10 mouse cellular contexts compared by ENCODE assay signal in the genomic region with DNA sequence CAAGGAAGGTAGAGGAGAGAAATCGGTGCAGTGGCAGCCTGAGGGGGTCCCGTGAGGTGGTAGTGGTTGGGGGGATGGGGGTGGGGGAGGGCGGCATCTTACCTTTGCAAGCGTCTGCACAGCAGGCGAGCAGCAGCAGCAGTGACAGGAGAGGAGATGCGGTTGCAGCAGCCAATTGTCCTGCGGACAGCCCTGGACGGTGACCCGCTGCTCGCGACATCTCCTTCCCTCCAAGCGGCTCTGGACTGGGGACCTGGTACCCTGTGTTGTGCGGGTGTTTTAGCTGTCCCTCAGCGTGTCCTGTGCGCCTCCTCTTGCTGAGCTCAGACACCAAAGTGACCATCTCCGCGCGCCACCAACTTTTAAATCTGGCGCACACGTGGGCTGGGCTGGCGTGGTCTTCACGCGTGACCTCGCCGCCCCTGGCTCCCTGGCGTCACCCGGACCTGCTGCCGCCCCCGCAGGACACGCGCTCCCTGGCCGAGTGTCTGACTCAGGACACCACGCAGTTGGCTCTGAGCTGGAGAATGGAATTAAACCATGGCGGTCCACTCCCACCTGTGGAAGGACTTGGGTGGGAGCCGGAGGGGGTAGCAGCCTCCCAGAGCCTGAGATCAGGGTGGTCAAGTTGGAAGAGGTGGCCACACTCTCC. TPM values are rescaled to one million over a fixed set of nuclear protein-coding genes. Genes with fewer than 3 reads are reported as not detected.
DNase-seq lines count a peak whose midpoint lies in the region; ATAC-seq lines count a peak whose summit lies in the region.
"Had no signal": no experiment of that assay in that cellular context is flagged by ENCODE, and none has a peak within 500 bp of the region (broad histone marks: within the 10 kb centered on the region; RNA-seq: fewer than 3 reads in every experiment).

A gene (minus strand): TSS at position 336 of the 652 bp plus-strand sequence.

- DNase-seq in heart, adult 8-10 months (ENCODE audit: low spot score), result no peak
- peak; percentile 29 for DNase-seq in adrenal gland, postnatal 14 days
- DNase-seq in heart, postnatal 4 days, result peak; percentile 7
- peak; percentile 21 for DNase-seq in midbrain, embryonic 14.5 days
- no peak for DNase-seq in left cerebral cortex, postnatal 14 days (ENCODE audit: low spot score in 2 of 2)
- DNase-seq in lung, postnatal 14 days, result no peak

- H3K27ac ChIP-seq in heart, embryonic 15.5 days, result no peak within 1 kb of the TSS
- H3K27ac ChIP-seq in midbrain, embryonic 14.5 days (replicated peaks; ENCODE audit: low read depth, low read length), result no peak within 1 kb of the TSS

- no peaks in the 10 kb centered on the region for H3K36me3 ChIP-seq in heart, embryonic 15.5 days
- no peaks in the 10 kb centered on the region for H3K36me3 ChIP-seq in midbrain, embryonic 14.5 days (ENCODE audit: control insufficient read depth, insufficient read depth, low read length)
- H3K36me3 ChIP-seq: G1E had no signal

- peak within 1 kb of the TSS; percentile 75 for H3K4me2 ChIP-seq in heart, embryonic 15.5 days
- peak within 1 kb of the TSS; percentile 63 for H3K4me2 ChIP-seq in midbrain, embryonic 14.5 days (ENCODE audit: low read length)

- intact Hi-C loops in left cerebral cortex, postnatal 14 days (cut with DNase I), result no loop called here

- H3K4me3 ChIP-seq in heart, embryonic 15.5 days, result peak within 1 kb of the TSS; percentile 41
- peak within 1 kb of the TSS; percentile 38 for H3K4me3 ChIP-seq in midbrain, embryonic 14.5 days (replicated peaks; ENCODE audit: low read depth, low read length)
- H3K4me3 ChIP-seq: myocyte had no signal

- ATAC-seq in heart, embryonic 15.5 days (replicated peaks; ENCODE audit: insufficient number of reproducible peaks, insufficient read depth, low FRiP score, low read depth), result no peak
- no peak for ATAC-seq in midbrain, embryonic 14.5 days (ENCODE audit: low FRiP score, low TSS enrichment)
- ATAC-seq in erythroid progenitor cell, adult 5-6 weeks (replicated peaks; ENCODE audit: low FRiP score, poor library complexity, severe bottlenecking), result no peak

- 4% methylated on average over 35 of the region's 35 CpGs for WGBS in heart, embryonic 15.5 days
- 3% methylated on average over 35 of the region's 35 CpGs for WGBS in midbrain, embryonic 14.5 days

- H3K9ac ChIP-seq in heart, embryonic 15.5 days, result no peak within 1 kb of the TSS; the same call in 1 of the 2 replicates
- peak within 1 kb of the TSS; percentile 44 for H3K9ac ChIP-seq in midbrain, embryonic 14.5 days (replicated peaks; ENCODE audit: low read length)

- peaks cover 19% of the 10 kb centered on the region for H3K27me3 ChIP-seq in heart, embryonic 15.5 days
- peaks cover 13% of the 10 kb centered on the region; the same call in 1 of the 2 replicates for H3K27me3 ChIP-seq in midbrain, embryonic 14.5 days (ENCODE audit: control insufficient read depth, insufficient read depth, low read length)

- no peaks in the 10 kb centered on the region for H3K9me3 ChIP-seq in heart, embryonic 15.5 days (replicated peaks)
- H3K9me3 ChIP-seq in midbrain, embryonic 14.5 days (ENCODE audit: control insufficient read depth, low read length), result no peaks in the 10 kb centered on the region
- H3K9me3 ChIP-seq: G1E had no signal

- H3K4me1 ChIP-seq in heart, embryonic 15.5 days (replicated peaks), result peaks cover 9% of the 10 kb centered on the region
- 0 out of 2 replicates have a peak, but pooled peaks cover 6% of the 10 kb centered on the region for H3K4me1 ChIP-seq in midbrain, embryonic 14.5 days (ENCODE audit: control insufficient read depth, insufficient read depth, low read length)

RNA-seq across cellular contexts. Expression of the gene that starts here (rescaled TPM):
- not detected in 2 replicates for polyA plus RNA-seq in heart, embryonic 15.5 days (2015; fragmentation: Nextera tagmentation; extraction: Ambion mirVana)
- total RNA-seq in heart, adult 8-10 months (2022), result not detected
- not detected in 2 replicates for total RNA-seq in adrenal gland, postnatal 14 days (2021)
- not detected for total RNA-seq in heart, postnatal 4 days (2021)
- polyA plus RNA-seq in midbrain, embryonic 14.5 days (2014; fragmentation: Nextera tagmentation; extraction: Ambion mirVana), result not detected in 2 replicates
- not detected in 2 replicates for total RNA-seq in erythroid progenitor cell, adult 5-6 weeks (2015; ENCODE audit: low replicate concordance)
- total RNA-seq in erythroid progenitor cell, adult 5-6 weeks (2017; ENCODE audit: low replicate concordance), result not detected in 2 replicates
- total RNA-seq in left cerebral cortex, postnatal 14 days (2021), result not detected
- total RNA-seq: G1E had no signal
- polyA plus RNA-seq: G1E, myocyte had no signal

Comparison
In these comparisons a context has a peak if more than half of its experiments do, and no peak if none do; other contexts are left out.
1. Peak in DNase-seq in adrenal gland, postnatal 14 days; RNA of the gene not detected or under 1 TPM.
2. Peak in DNase-seq in heart, postnatal 4 days; RNA of the gene not detected or under 1 TPM.
3. Peak in DNase-seq, H3K4me3 ChIP-seq, H3K9ac ChIP-seq and H3K4me2 ChIP-seq in midbrain, embryonic 14.5 days; RNA of the gene not detected or under 1 TPM.